Mouse (Mus musculus): ENCODE results near the gene Map3k14. TPM values are rescaled to one million over a fixed set of nuclear protein-coding genes. Genes with fewer than 3 reads are reported as not detected.
"Not testable (repeated sequence)": the region's sequence is repeated elsewhere in the genome, so short reads cannot be mapped to it uniquely, and the experiment has no call there.

The Map3k14 gene
- polyA plus RNA-seq, 1 experiment from 2014 or later = 0.93 TPM

- Histone ChIP-seq H3K9ac (no peak overlapping the region), H3K4me1 (peaks cover 6% of the 10 kb centered on the region), H3K27me3 (replicated peaks) (no peaks in the 10 kb centered on the region), H3K27ac (no peak overlapping the region), H3K9me3 (replicated peaks) (no peaks in the 10 kb centered on the region), H3K36me3 (peaks cover 20% of the 10 kb centered on the region), H3K4me3 (no peak overlapping the region), H3K4me2 (no peak overlapping the region)
- WGBS (ENCODE audit: insufficient replicate concordance) = 72% methylated on average over 10 of the region's 10 CpGs
- no peak for ATAC-seq
These were observed 30.4 kb downstream of the Map3k14 start for GRCm38 (mm10) chr11:103236903-103237302.

DNA sequence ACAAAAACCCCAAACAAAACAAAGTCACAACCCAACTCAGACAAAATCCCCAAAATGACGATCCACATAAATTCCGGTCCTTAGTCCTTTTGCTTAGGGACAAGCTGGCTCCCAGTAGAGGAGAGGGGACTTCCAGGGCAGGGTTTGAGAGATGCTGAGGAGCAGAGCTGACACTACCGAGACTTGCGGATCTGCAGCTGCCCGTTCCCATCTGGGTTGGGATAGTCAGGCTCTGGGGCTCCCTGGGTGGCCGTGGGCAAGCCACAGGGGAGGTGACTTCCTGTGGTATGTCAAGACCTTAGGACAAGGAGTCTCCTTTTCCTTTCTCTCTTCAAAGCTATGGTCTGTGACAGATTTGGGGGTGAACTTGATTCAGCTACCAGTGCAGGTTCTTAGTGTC is 30.8 kb downstream of the Map3k14 start:
- WGBS (ENCODE audit: insufficient replicate concordance) = 74% methylated on average over 6 of the region's 6 CpGs
- no peaks in the 10 kb centered on the region for H3K27me3 ChIP-seq (replicated peaks)
- H3K4me1 ChIP-seq = peaks cover 6% of the 10 kb centered on the region
- no peak overlapping the region for H3K4me3 ChIP-seq
- H3K36me3 ChIP-seq = peaks cover 20% of the 10 kb centered on the region
- ATAC-seq = no peak
- H3K9me3 ChIP-seq (replicated peaks) = no peaks in the 10 kb centered on the region
- H3K4me2 ChIP-seq = no peak overlapping the region
- H3K9ac ChIP-seq = no peak overlapping the region
- H3K27ac ChIP-seq = no peak overlapping the region

GRCm38 (mm10) chr11:103235702-103236101 is 31.6 kb downstream of the Map3k14 start:
- 58% methylated on average over 11 of the region's 11 CpGs for WGBS (ENCODE audit: insufficient replicate concordance)

GRCm38 (mm10) chr11:103234447-103234846 is 32.8 kb downstream of the Map3k14 start:
- H3K4me2 ChIP-seq = no peak overlapping the region
- no peaks in the 10 kb centered on the region for H3K27me3 ChIP-seq (replicated peaks)
- no peak overlapping the region for H3K9ac ChIP-seq
- ATAC-seq = no peak
- H3K9me3 ChIP-seq (replicated peaks) = no peaks in the 10 kb centered on the region
- no peak overlapping the region for H3K27ac ChIP-seq
- no peak overlapping the region for H3K4me3 ChIP-seq
- 55% methylated on average over 1 of the region's 1 CpGs for WGBS (ENCODE audit: insufficient replicate concordance)
- no peaks in the 10 kb centered on the region for H3K4me1 ChIP-seq
- H3K36me3 ChIP-seq = peaks cover 37% of the 10 kb centered on the region

More at GRCm38 (mm10) chr11:103235702-103236101, 31.6 kb downstream of the Map3k14 start:
- ATAC-seq = no peak
- Histone ChIP-seq H3K9me3 (replicated peaks) (no peaks in the 10 kb centered on the region), H3K4me3 (no peak overlapping the region), H3K36me3 (peaks cover 25% of the 10 kb centered on the region), H3K27ac (no peak overlapping the region), H3K27me3 (replicated peaks) (no peaks in the 10 kb centered on the region), H3K4me2 (no peak overlapping the region), H3K4me1 (peaks cover under 1% of the 10 kb centered on the region; the same call in 1 of the 2 replicates), H3K9ac (no peak overlapping the region)

- no peak overlapping the region for H3K4me2 ChIP-seq
- H3K4me1 ChIP-seq = no peaks in the 10 kb centered on the region
- no peak overlapping the region for H3K4me3 ChIP-seq
- WGBS (ENCODE audit: insufficient replicate concordance) = 24% methylated on average over 7 of the region's 7 CpGs
- no peaks in the 10 kb centered on the region for H3K9me3 ChIP-seq (replicated peaks)
- ATAC-seq = no peak
- H3K36me3 ChIP-seq = peaks cover 32% of the 10 kb centered on the region
- no peak overlapping the region for H3K27ac ChIP-seq
- no peaks in the 10 kb centered on the region for H3K27me3 ChIP-seq (replicated peaks)
- no peak overlapping the region for H3K9ac ChIP-seq
These were observed 34.3 kb downstream of the Map3k14 start for GRCm38 (mm10) chr11:103232966-103233365.

- Histone ChIP-seq H3K9me3 (replicated peaks) (no peaks in the 10 kb centered on the region), H3K36me3 (peaks cover 33% of the 10 kb centered on the region), H3K4me1 (no peaks in the 10 kb centered on the region), H3K4me2 (no peak overlapping the region), H3K27me3 (replicated peaks) (no peaks in the 10 kb centered on the region), H3K4me3 (no peak overlapping the region), H3K27ac (no peak overlapping the region), H3K9ac (no peak overlapping the region)
- 77% methylated on average over 7 of the region's 7 CpGs for WGBS (ENCODE audit: insufficient replicate concordance)
- no peak for ATAC-seq
These were observed 35.9 kb downstream of the Map3k14 start for GRCm38 (mm10) chr11:103231367-103231766.

DNA sequence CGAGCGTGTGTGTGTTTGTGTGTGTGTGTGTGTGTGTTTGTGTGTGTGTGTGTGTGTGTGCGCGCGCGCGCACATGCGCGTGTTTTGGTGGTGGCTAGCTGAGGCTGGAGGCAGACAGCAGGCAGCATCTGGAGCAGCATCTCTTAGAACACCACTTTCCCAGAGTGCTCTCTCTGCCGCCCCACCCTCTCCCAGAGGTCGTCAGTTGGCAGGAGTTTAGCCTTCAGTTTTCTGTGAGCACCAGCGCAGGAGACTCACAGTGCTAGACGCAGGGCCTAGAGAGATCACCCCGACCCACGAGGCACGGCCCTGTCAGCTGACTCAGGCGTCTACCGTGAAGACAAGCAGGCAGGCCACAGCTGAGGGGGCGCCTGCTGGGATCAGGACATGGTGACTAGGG is 36.6 kb downstream of the Map3k14 start:
- 81% methylated on average over 19 of the region's 19 CpGs for WGBS (ENCODE audit: insufficient replicate concordance)
- Histone ChIP-seq H3K36me3 (peaks cover 33% of the 10 kb centered on the region), H3K4me1 (no peaks in the 10 kb centered on the region), H3K9ac (no peak overlapping the region), H3K27me3 (replicated peaks) (no peaks in the 10 kb centered on the region), H3K4me3 (no peak overlapping the region), H3K27ac (no peak overlapping the region), H3K4me2 (no peak overlapping the region), H3K9me3 (replicated peaks) (no peaks in the 10 kb centered on the region)
- no peak for ATAC-seq

GRCm38 (mm10) chr11:103229608-103230007 is 37.7 kb downstream of the Map3k14 start:
- Histone ChIP-seq H3K4me2 (no peak overlapping the region), H3K4me1 (no peaks in the 10 kb centered on the region), H3K9ac (no peak overlapping the region), H3K36me3 (peaks cover 33% of the 10 kb centered on the region), H3K27ac (no peak overlapping the region), H3K27me3 (replicated peaks) (no peaks in the 10 kb centered on the region), H3K9me3 (replicated peaks) (no peaks in the 10 kb centered on the region), H3K4me3 (no peak overlapping the region)
- no peak for ATAC-seq
- 89% methylated on average over 2 of the region's 2 CpGs for WGBS (ENCODE audit: insufficient replicate concordance)

DNA sequence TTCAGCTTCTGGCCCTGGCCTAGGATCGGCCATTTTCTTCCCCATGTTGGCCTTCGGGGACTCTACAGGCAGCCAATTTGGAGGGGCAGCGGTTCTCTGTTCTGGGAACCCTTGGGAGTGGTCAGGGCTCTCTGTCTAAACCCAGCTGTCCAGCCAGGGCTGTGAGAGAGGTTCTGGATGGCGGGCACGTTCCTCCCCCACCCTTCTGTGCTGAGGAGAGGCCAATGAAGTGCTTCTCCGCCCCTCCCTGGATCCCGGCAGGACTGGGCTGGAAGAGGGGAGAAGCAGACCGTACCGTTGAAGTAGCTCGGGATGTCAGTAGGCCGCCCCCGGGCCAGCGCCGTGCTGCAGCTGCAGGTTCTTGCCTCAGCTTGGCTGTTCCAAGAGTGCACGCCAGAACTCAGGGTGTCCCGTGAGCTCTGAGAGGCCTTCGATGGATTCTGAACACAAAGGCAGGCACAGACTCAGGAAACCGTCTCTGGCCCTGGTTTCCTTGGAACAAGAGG is 43.3 kb downstream of the Map3k14 start:
- no peak overlapping the region for H3K4me3 ChIP-seq
- 65% methylated on average over 18 of the region's 18 CpGs for WGBS (ENCODE audit: insufficient replicate concordance)
- peaks cover 16% of the 10 kb centered on the region for H3K27me3 ChIP-seq (replicated peaks)
- H3K4me1 ChIP-seq = no peaks in the 10 kb centered on the region
- peaks cover 15% of the 10 kb centered on the region for H3K36me3 ChIP-seq
- no peak overlapping the region for H3K4me2 ChIP-seq
- ATAC-seq = no peak
- no peaks in the 10 kb centered on the region for H3K9me3 ChIP-seq (replicated peaks)
- no peak overlapping the region for H3K9ac ChIP-seq
- H3K27ac ChIP-seq = no peak overlapping the region

DNA sequence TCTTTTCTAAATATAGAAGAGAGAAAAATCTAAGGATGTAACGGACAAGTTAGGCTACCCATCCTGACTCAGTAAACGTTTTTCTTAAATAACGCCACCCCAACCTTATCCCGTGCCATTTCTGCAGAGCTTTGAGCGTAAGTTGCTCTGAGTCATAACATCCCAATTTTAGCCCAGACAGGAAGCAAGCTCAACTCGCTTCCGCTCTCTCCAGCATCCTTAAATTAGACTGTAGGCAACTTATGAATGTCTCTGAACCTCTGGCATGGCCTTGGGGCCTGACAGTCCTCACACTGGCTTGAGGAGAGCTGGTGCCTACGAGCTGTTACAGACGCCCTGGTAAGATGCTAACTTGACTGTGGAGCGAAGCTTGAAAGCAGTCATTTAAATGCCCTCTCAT is 43.8 kb downstream of the Map3k14 start:
- Histone ChIP-seq H3K4me2 (no peak overlapping the region), H3K9me3 (replicated peaks) (no peaks in the 10 kb centered on the region), H3K9ac (no peak overlapping the region), H3K27me3 (replicated peaks) (peaks cover 22% of the 10 kb centered on the region), H3K4me3 (no peak overlapping the region), H3K36me3 (peaks cover 11% of the 10 kb centered on the region), H3K27ac (no peak overlapping the region), H3K4me1 (peaks cover 1% of the 10 kb centered on the region)
- 62% methylated on average over 10 of the region's 10 CpGs for WGBS (ENCODE audit: insufficient replicate concordance)
- ATAC-seq = no peak

DNA sequence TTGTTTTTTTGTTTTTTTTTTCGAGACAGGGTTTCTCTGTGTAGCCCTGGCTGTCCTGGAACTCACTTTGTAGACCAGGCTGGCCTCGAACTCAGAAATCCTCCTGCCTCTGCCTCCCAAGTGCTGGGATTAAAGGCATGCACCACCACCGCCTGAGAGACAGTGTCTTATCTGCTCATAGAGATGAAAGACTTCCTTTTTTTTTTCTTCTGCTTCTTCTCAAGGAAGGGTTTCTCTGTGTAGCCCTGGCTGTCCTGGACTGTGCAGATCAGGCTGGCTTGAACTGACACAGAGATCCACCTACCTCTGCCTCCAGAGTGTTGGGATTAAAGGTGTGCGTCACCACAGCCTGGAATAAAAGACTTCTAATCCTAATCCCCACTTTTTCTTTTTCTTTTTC is 44.6 kb downstream of the Map3k14 start:
- H3K4me2 ChIP-seq; ATAC-seq; H3K9ac ChIP-seq; H3K9me3 ChIP-seq (replicated peaks); H3K27ac ChIP-seq; H3K4me1 ChIP-seq; H3K4me3 ChIP-seq: not testable (repeated sequence)
- Histone ChIP-seq H3K36me3 (peaks cover 11% of the 10 kb centered on the region), H3K27me3 (replicated peaks) (peaks cover 28% of the 10 kb centered on the region)
- 54% methylated on average over 4 of the region's 4 CpGs for WGBS (ENCODE audit: insufficient replicate concordance)

- 82% methylated on average over 6 of the region's 6 CpGs for WGBS (ENCODE audit: insufficient replicate concordance)
- Histone ChIP-seq H3K4me3 (no peak overlapping the region), H3K27me3 (replicated peaks) (peaks cover 32% of the 10 kb centered on the region), H3K9me3 (replicated peaks) (no peaks in the 10 kb centered on the region), H3K36me3 (peaks cover 5% of the 10 kb centered on the region; the same call in 1 of the 2 replicates), H3K27ac (no peak overlapping the region), H3K4me2 (no peak overlapping the region), H3K4me1 (peaks cover 12% of the 10 kb centered on the region), H3K9ac (no peak overlapping the region)
- ATAC-seq = no peak
These were observed 45.8 kb downstream of the Map3k14 start for GRCm38 (mm10) chr11:103221437-103221836.

DNA sequence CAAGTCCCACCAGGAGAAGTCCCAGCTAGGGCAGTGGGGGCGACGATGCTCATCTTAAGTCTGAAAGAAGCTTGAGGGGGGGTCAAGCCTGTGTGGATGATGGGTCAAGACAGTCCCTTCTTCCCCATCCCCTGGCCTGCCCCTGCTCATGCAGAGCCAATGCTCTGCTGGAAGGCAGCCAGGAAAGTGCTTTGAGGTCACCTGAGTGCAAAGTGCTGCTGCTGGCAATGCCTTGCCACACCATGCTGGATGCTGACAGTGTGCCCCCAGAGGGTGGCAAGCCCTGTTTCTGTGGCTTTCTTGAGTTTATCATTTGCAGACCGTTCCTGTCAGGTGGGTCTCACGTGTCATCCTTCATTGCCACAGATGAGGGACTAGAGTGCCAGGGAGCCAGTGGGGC is 47.3 kb downstream of the Map3k14 start:
- H3K27ac ChIP-seq = no peak overlapping the region
- H3K4me2 ChIP-seq = no peak overlapping the region
- no peaks in the 10 kb centered on the region for H3K9me3 ChIP-seq (replicated peaks)
- H3K36me3 ChIP-seq = peaks cover 5% of the 10 kb centered on the region; the same call in 1 of the 2 replicates
- H3K9ac ChIP-seq = no peak overlapping the region
- ATAC-seq = no peak
- WGBS (ENCODE audit: insufficient replicate concordance) = 68% methylated on average over 4 of the region's 4 CpGs
- H3K4me3 ChIP-seq = no peak overlapping the region
- H3K27me3 ChIP-seq (replicated peaks) = peaks cover 35% of the 10 kb centered on the region
- peaks cover 20% of the 10 kb centered on the region for H3K4me1 ChIP-seq
